Mouse (Mus musculus) cerebellum, adult 2 months (tissue): Measurements from ENCODE around the gene Gja1.

Experiments used
- CTCF ChIP-seq: fragments of 200-500 bp; IDR thresholded peaks from 2 replicates; pipeline ENCODE4 v1.5.1; 2011; ENCODE audit warnings: low read depth, mild to moderate bottlenecking, control low read depth, low read length, moderate library complexity, borderline replicate concordance; ENCODE audit not compliant: insufficient read depth
- POLR2A ChIP-seq: fragments of 200-500 bp; IDR thresholded peaks from 2 replicates; pipeline ENCODE4 v1.6.1; 2011; ENCODE audit warnings: low read length, control low read depth, borderline replicate concordance; ENCODE audit not compliant: insufficient read depth

DNA sequence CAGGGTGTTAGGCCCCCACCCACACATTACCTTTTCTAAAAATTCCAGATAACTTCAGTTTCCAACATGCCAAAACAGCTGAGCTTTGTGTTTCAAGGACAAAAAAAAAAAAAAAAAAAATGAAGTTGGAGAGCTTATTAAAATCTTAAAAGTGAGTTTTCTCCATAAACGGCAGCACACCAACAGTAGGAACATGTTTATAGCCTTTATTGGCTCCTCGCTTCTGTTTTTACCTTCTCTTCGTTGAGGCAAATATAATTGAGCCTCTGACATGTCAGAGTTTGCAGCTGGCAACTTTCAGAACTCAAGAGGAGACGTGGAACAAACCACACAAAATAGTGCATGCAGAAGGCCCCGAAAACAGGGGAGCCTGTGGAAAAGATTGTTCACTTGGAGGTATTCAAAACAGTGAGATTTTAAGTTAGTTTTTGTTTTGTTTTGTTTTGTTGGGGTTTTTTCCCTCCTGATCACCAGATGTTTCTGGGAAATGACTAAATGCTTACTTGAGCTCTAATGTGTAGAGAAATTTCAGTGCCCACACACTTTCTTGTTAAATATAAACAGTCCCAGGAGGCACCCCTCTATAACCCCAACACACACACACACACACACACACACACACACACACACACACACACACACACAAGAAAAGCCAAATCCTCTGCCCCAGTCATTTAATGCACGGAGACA, 16.1 kb downstream of the Gja1 start:
- no peak for TF ChIP-seq CTCF
- TF ChIP-seq POLR2A = no peak
